Mouse (Mus musculus): Measurements from ENCODE around the gene Ugt1a7c.

Ugt1a7c gene

DNA sequence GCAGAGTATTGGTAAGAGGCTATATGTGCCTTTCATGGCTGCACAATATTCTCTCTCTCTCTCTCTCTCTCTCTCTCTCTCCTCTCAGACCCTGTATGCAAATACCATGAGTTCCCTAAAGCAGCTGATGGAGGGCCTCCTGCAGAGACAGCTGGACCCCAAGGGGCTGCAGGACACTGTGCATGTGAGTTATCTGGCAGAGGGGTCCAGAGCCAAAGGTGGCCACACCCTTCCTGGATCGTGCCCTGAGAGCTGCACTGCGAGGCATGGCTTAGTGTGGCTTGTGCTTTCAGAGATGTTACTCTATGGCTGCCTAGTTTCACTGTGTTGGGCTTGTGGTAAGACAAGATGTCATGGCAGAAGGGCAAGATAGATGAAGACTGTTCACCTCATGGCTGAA, 152.8 kb downstream of the Ugt1a7c start:
- CTCF ChIA-PET = interaction anchor here in 1 of 4 experiments (1.6 kb wide), 1 partner anchor 37 kb away, joined by 3 read pairs; no protein-coding TSS in a partner anchor
- POLR2A ChIA-PET = interaction anchor here in 2 of 4 experiments (0.8 to 13.5 kb wide), 8 partner anchors 9 to 30 kb away, joined by 3 to 143 read pairs (median 4); no protein-coding TSS in a partner anchor

DNA sequence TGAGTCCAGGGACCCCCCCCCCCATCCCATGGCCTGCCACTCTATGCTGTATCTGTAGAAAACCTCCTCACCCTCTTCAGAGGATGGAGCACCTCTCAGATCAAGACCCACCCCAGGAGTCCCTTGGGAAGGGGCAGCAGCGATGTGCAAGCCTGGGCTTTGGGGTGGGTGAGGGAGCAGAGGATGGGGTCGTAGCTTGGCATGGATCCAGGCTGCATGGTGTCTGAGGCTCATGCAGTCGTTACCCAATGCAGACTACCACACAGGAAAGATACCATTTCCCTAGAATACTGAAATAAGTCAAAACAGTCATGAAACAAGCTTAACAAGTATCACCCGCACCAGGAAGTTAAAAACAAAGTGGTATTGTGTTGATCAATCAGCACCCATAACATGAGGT, 153.8 kb downstream of the Ugt1a7c start:
- ChIA-PET CTCF (interaction anchor here in 2 of 4 experiments (1.2 to 1.9 kb wide), 3 partner anchors 36 to 42 kb away, joined by 3 to 6 read pairs (median 3); no protein-coding TSS in a partner anchor), POLR2A (interaction anchor here in 3 of 4 experiments (0.5 to 13.5 kb wide), 11 partner anchors 8 to 29 kb away, joined by 3 to 143 read pairs (median 4); no protein-coding TSS in a partner anchor)

DNA sequence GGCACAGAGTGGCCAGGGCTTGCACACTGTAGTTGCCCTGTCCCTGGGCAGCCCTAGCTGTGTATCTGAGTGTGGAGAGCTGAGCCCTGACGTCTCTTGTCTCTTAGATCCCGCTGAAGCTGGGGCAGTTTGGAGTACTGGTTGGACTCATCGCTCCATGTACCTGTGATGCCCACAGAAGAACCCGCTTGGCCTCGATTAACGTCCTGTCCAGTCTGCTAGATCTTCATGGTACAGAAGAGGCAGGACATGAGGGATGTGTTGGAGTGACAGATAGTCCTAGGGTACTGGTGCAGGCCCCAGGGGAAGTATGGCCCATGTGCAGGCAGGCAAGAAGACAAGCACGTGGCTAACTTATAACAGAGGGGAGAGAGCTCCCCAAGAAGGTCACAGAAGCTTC, 154.7 kb downstream of the Ugt1a7c start:
- POLR2A ChIA-PET = interaction anchor here in 2 of 4 experiments (1.1 to 13.5 kb wide), 4 partner anchors 7 to 23 kb away, joined by 4 to 143 read pairs (median 4); no protein-coding TSS in a partner anchor
- CTCF ChIA-PET = interaction anchor here in 1 of 4 experiments (1.9 kb wide), 1 partner anchor 41 kb away, joined by 6 read pairs; no protein-coding TSS in a partner anchor

DNA sequence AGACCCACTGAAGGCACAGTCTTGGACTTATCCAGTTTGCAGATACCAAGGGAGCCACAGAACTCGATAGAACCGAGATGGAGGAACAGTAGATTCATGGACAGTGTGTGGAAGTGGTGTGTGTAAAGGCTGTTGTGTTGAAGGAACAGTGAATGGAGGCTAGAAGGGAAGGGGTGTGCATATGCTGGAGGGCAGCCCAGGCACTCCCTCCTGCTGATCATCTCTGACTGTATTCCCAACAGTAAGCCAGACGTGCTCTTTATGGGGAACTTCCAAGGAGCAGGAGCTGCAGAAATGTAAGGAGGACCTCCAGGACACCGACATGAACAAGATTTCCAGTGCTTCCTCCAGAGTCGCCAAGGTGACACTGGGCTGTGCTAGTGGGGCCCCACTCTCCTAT, 155.2 kb downstream of the Ugt1a7c start:
- CTCF ChIA-PET = interaction anchor here in 2 of 4 experiments (0.6 to 1.9 kb wide), 3 partner anchors 9 to 40 kb away, joined by 6 to 21 read pairs (median 8); no protein-coding TSS in a partner anchor

DNA sequence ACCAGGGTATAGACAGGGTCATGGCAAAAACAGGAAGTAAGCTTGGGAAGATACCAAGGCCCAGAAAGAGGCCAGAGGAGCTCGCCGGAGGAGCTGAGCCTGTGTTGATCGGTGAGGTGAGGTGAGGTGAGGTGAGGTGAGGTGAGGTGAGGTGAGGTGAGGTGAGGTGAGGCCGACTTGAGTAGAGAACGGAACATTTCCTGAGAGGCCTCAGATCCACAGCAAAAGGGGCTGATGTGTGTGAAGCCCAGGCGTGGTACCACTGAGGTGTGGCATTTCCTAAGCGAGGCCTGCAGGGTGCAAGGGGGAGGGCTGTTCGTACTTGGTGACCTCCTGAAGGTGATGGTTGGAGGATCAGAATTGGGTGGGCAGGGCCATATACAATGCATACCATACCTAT, 158.2 kb downstream of the Ugt1a7c start:
- ChIA-PET CTCF (interaction anchor here (0.8 to 2.2 kb wide), 7 partner anchors 24 to 48 kb away, joined by 3 to 7 read pairs (median 4); partner anchors contain the start of genes Trpm8 (in 2 of the 4) and Hjurp (in 1 of the 4)), POLR2A (interaction anchor here in 2 of 4 experiments (0.6 to 15.1 kb wide), 10 partner anchors 9 to 34 kb away, joined by 3 to 143 read pairs (median 4); partner anchors contain the start of genes Hjurp (in 1 of the 2) and Trpm8 (in 1 of the 2))

More for the DNA sequence above, 155.2 kb downstream of the Ugt1a7c start:
- POLR2A ChIA-PET = interaction anchor here in 1 of 4 experiments (1.3 to 13.5 kb wide), 3 partner anchors 15 to 23 kb away, joined by 4 to 143 read pairs (median 5); no protein-coding TSS in a partner anchor

DNA sequence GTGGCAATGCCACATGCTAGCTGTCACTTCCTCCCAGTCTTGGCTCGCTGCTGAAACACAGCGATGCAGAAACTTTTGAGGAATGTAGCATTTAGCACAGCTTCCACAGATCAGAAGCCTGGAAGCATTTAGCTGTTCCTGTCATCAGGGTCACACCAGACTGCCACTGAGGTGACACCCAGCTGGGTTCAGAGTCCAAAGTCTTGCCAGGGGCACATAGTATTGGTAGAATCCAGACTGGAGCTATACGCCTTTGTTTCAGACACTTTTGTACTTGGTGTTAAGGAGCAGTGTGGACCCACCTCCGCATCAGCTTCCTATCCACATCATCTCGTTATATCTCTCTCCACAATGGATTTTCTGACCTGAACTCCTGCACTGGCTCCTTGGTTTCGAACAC, 158.7 kb downstream of the Ugt1a7c start:
- ChIA-PET POLR2A (interaction anchor here in 2 of 4 experiments (0.8 to 15.1 kb wide), 11 partner anchors 8 to 34 kb away, joined by 3 to 143 read pairs (median 3); partner anchors contain the start of genes Hjurp (in 1 of the 2) and Trpm8 (in 1 of the 2)), CTCF (interaction anchor here (0.5 to 2.2 kb wide), 7 partner anchors 24 to 48 kb away, joined by 3 to 7 read pairs (median 4); partner anchors contain the start of genes Trpm8 (in 2 of the 4) and Hjurp (in 1 of the 4))

DNA sequence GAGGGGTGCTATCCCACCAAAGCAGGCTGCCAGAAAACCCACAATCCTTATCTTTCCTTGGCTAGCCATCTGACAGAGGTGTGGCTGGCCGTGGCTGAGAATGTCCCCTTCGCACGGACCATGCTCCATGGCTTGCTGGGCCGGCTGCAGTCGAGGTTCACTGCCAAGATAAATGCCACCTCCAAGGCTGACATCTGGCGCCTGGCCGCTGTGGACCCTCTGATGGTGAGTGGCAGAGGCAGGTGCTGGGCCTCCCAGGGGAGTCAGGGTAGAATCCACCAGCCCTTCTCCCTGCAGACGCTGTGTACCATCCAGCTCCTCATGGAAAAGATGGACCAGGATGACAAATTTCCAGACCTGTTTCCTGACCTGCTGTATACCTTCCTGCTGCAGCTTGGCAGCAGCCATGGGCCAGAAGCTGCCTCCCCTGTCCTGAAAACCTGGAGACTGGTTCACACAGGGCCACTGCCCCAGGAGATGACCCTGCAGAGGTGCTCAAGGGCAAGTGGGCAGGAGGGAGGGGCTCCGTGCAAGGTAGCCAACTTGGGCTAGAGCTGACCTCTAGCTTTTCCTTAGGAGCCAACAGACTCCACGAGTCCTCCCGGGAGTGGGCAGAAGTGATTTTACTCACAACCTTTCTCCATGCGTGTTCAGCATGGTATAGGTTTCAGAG, 160.1 kb downstream of the Ugt1a7c start:
- ChIA-PET POLR2A (interaction anchor here in 2 of 4 experiments (0.9 to 15.1 kb wide), 7 partner anchors 10 to 20 kb away, joined by 3 to 203 read pairs (median 4); partner anchors contain the start of genes Hjurp (in 2 of the 2) and Trpm8 (in 2 of the 2)), CTCF (interaction anchor here in 2 of 4 experiments (0.6 to 1.0 kb wide), 2 partner anchors 35 kb away, joined by 3 to 5 read pairs; no protein-coding TSS in a partner anchor)

DNA sequence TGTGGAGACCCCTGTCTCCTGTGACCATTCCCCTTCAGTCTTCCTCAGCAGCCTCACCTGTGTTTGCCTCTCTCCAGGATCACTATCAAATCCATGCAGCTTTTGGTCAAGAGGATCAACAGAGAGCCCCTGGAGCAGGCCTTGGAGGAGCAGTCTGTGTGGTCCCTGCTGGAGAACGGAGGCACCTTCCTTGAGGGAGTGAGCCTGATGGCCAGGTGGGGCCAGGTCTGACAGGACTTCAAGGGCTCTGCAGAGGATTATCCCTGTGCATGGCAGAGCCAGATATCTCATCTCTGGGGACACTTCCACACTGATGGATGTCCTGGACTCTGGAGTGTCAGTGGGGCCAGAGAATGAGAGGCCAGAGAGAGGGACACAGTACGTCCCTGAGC, 160.6 kb downstream of the Ugt1a7c start:
- POLR2A ChIA-PET = interaction anchor here in 2 of 4 experiments (0.9 to 15.1 kb wide), 4 partner anchors 10 to 19 kb away, joined by 3 to 203 read pairs (median 131); partner anchors contain the start of genes Hjurp (in 2 of the 2) and Trpm8 (in 2 of the 2)
- CTCF ChIA-PET = interaction anchor here in 3 of 4 experiments (0.6 to 3.1 kb wide), 5 partner anchors 30 to 35 kb away, joined by 3 to 17 read pairs (median 5); no protein-coding TSS in a partner anchor

DNA sequence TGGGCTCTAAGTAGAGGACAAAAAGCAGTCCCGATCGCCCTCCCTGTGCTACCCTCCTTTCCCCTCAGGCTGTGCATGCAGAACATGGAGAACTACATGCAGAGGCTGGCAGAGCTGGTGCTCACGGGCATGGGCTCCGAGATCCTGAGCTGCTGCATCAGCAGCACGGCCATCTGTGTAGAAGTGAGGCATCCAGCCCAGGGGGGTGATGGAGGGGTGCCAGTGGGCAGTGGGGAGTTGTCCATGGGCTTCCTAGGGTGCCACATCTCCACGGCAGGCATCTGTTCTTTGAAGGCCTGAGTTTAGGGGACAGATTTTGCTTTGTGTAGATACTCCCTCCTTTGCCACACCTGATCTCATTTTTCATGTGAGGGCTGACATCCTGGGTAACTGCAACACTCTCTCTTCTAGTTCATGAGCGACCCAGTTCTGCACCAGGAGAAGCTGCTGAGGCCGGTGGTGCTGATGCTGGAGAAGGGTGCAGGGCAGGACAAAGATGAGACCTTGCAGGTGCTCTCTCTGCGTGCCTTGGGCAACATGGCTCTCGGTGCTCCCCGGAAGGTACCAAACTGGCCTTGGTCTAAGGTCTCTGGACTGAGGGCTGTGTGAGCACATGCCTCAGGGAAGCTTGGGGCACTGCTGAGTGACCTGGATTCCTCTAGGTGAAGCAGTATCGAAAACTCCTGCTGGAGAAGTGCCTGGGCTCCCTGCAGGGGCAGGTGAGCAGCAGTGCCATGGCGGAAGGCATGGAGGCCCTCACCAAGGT, 161.3 kb downstream of the Ugt1a7c start:
- CTCF ChIA-PET = interaction anchor here (0.6 to 3.1 kb wide), 9 partner anchors 9 to 35 kb away, joined by 3 to 17 read pairs (median 5); partner anchors contain the start of genes Hjurp (in 2 of the 4) and Trpm8 (in 2 of the 4)
- POLR2A ChIA-PET = interaction anchor here (0.5 to 15.1 kb wide), 20 partner anchors 7 to 324 kb away, joined by 3 to 203 read pairs (median 4); partner anchors contain the start of genes Hjurp (in 2 of the 4) and Trpm8 (in 2 of the 4)

DNA sequence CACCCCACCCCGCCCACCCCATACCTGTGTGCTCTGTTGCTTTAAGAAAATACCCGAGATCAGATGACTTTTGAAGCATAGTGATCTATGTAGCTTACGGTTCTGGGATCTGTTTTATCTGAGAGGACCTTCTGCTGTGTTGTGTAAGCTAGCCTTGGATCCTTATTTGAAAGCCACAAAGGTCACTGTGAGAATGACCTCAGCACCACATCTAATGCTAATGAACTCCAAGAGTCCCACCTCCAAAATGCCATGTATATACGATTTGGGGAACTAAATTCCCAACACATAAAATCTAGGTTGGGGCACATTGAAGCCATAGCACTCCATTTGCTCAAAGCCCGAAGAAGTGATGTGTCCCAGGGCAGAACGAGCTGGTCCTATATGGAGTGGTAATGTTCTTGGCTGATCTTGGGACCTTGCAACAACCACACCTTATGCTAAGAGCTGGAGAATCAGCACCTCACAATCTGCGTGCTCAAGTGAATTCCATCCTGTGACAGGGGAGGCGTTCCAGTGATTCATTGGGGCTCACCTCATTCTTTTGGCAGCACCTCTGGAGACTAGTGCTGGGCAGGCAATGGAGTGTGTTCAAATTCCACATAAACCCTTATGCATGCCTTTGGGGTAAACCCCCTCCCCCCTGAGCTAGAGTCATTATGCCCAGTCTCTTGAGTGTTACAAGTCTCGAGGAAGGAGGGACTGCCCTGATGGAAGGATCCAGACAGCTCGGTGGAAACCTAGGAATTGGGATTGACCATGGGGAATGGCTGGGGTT, 162.2 kb downstream of the Ugt1a7c start:
- ChIA-PET POLR2A (interaction anchor here (0.5 to 15.1 kb wide), 22 partner anchors 8 to 323 kb away, joined by 3 to 203 read pairs (median 4); partner anchors contain the start of genes Hjurp (in 2 of the 4) and Trpm8 (in 2 of the 4)), CTCF (interaction anchor here (0.6 to 3.1 kb wide), 11 partner anchors 8 to 619 kb away, joined by 3 to 17 read pairs (median 5); partner anchors contain the start of genes Hjurp (in 3 of the 4) and Trpm8 (in 3 of the 4))

DNA sequence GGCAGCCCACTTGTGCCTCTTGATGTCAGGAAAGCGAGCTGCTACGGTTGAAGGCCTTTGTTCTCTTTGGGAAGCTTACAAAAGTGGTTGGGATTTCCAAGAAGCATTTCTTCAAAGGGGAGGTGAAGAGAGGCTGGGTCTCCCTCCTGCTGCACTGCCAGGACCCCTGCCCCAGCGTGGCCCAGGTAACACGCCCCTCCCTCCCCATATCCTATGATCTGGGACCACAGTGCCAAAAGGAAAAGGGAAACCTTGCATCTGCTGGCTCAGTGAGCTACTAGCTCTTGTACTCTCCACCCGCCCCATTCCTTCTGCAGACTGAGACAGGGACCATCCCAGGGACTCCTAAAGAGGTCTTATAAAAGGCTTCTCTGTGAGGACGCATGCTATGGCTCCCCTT, 162.8 kb downstream of the Ugt1a7c start:
- CTCF ChIA-PET = interaction anchor here (0.6 to 3.1 kb wide), 10 partner anchors 20 to 620 kb away, joined by 3 to 17 read pairs (median 8); partner anchors contain the start of genes Hjurp (in 3 of the 4) and Trpm8 (in 3 of the 4)
- POLR2A ChIA-PET = interaction anchor here (0.5 to 15.1 kb wide), 18 partner anchors 8 to 54 kb away, joined by 3 to 203 read pairs (median 4); partner anchors contain the start of genes Hjurp (in 2 of the 4) and Trpm8 (in 2 of the 4)

DNA sequence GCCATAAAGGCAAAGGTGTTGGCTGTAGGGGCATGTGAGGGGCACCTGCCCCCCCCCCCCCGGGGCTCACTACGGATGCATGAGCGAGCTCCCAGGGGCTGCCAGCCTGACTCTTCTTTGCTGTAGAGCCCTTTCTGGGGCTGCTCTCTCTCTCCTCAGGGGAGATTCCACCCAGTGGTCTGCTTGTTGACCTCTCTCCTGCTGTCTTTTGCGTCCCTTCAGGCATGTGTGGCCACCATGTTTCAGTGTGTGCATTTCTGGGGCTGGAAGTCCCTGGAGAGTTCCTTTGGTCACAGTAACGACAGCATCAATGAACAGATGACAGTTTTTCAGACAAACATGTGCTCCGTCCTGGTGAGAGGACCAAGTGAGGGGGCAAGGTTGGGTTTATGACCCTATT, 163.5 kb downstream of the Ugt1a7c start:
- CTCF ChIA-PET = interaction anchor here in 3 of 4 experiments (0.6 to 3.1 kb wide), 8 partner anchors 19 to 208 kb away, joined by 3 to 17 read pairs (median 8); partner anchors contain the start of genes Hjurp (in 2 of the 3) and Trpm8 (in 2 of the 3)
- POLR2A ChIA-PET = interaction anchor here in 3 of 4 experiments (0.5 to 15.1 kb wide), 11 partner anchors 7 to 63 kb away, joined by 3 to 203 read pairs (median 4); partner anchors contain the start of genes Hjurp (in 2 of the 3) and Trpm8 (in 2 of the 3)

DNA sequence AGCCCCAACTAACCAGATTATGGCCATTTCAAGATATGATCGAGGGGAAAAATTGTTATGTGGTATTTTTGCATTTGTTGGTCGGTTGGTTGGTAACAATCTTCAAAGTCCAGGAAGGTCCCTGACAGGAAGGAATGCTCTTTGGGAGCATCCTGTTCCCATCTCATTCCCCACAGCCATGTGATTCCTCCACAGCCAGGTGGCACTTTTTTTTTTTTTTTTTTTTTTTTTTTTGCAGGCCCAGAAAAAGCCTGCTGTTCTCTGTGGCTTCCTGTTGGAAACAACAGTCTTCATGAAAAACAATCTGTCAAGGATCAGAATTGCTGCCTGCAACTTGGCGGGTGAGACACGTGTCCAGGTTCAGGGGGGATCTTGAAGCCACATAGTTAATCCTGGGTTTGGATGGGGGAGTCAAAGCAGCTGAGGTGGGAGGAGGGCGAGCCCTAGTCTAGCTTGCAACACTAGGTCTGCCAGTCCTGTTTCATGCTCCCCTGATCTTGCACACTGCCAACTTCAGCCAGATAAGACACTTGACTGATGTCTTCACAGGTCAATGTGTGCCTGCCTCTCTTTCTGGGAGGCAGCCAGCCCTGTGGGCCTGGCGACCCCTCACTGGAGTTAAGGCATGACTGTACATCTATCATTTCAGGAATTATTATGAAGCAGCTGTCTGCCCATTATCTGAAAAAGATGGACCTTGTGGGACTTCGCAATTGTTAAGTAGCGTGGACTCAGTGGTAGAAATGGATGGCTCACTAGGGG, 164.2 kb downstream of the Ugt1a7c start:
- ChIA-PET POLR2A (interaction anchor here in 3 of 4 experiments (0.6 to 15.1 kb wide), 10 partner anchors 10 to 1028 kb away, joined by 3 to 203 read pairs (median 4); partner anchors contain the start of genes Hjurp (in 2 of the 3) and Trpm8 (in 2 of the 3)), CTCF (interaction anchor here in 2 of 4 experiments (0.7 to 1.9 kb wide), 4 partner anchors 9 to 31 kb away, joined by 3 to 21 read pairs (median 5); no protein-coding TSS in a partner anchor)

DNA sequence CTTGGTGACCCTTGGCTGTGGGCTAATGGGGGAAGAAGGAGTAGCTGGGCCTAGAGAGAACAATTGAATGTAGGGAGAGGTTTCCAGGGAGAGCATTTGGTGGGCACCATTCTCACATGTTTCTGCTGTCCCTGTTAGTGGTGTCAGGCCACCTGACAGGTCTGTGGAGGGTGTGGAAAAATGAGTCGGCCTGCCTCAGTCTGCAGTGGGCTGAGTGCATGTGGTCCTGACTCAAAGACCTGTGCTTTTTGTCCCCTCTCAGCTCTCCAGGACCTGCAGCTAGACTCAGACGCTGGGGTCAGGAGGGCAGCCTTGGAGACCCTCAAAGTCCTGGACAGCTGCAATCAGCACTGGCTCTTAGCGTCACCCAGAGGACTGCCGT, 164.8 kb downstream of the Ugt1a7c start:
- ChIA-PET POLR2A (interaction anchor here in 2 of 4 experiments (0.6 to 15.1 kb wide), 7 partner anchors 11 to 1028 kb away, joined by 3 to 203 read pairs (median 4); partner anchors contain the start of genes Hjurp (in 2 of the 2) and Trpm8 (in 2 of the 2)), CTCF (interaction anchor here in 2 of 4 experiments (0.7 to 1.9 kb wide), 4 partner anchors 9 to 30 kb away, joined by 3 to 21 read pairs (median 5); no protein-coding TSS in a partner anchor)

DNA sequence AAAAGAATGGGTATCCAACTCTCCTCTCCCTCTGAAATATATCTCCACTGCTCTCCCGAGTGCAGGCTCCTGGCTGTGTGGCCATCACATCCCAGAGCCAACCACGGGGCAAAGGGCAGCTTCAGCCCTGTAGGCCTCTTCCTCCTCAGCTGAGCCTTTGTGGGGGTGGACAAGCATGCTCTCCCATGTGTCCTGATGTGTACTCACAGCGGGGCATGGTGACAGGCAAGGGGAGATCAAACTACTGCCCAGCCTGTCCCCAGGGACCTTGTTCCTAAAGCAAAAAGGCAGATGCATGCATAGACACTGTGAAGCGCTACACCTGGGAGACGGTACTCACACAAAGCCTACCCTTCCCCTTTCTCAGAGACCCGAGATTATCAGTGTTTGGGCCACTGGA, 165.3 kb downstream of the Ugt1a7c start:
- ChIA-PET POLR2A (interaction anchor here in 2 of 4 experiments (1.0 to 15.1 kb wide), 5 partner anchors 11 to 40 kb away, joined by 3 to 203 read pairs (median 4); partner anchors contain the start of genes Hjurp (in 2 of the 2) and Trpm8 (in 2 of the 2)), CTCF (interaction anchor here in 1 of 4 experiments (1.9 kb wide), 1 partner anchor 30 kb away, joined by 7 read pairs; no protein-coding TSS in a partner anchor)

Measured in embryonic stem cell, embryonic (primary cell).